Mouse (Mus musculus) forebrain, postnatal 0 days (tissue): ENCODE measurements around the gene Tspan18. TPM values are rescaled to one million over a fixed set of nuclear protein-coding genes. Genes with fewer than 3 reads are reported as not detected.

Experiments
- ATAC-seq: fragments of 200-750 bp; cut with Nextera tagmentation; 2 replicates; pipeline ENCODE4 v1.8.0; 2017; ENCODE audit warnings: mild to moderate bottlenecking, moderate library complexity
- DNase-seq: peaks from one replicate; pipeline ENCODE4 v3.0.0-alpha.2; 2015
- H3K27ac ChIP-seq: fragments of 300-500 bp; sonication (generic); 2 replicates; pipeline ENCODE4 v1.5.1; 2014; ENCODE audit warnings: low read depth, mild to moderate bottlenecking, antibody characterized with exemption, low read length, moderate library complexity, mixed read lengths
- H3K27me3 ChIP-seq: fragments of 300-500 bp; sonication (generic); 2 replicates; pipeline ENCODE4 v1.6.1; 2014; ENCODE audit warnings: mild to moderate bottlenecking, low read length, mixed read lengths; ENCODE audit not compliant: insufficient read depth
- H3K36me3 ChIP-seq: fragments of 300-500 bp; sonication (generic); 2 replicates; pipeline ENCODE4 v1.6.1; 2014; ENCODE audit warnings: mild to moderate bottlenecking, moderate library complexity; ENCODE audit not compliant: insufficient read depth
- H3K4me1 ChIP-seq: fragments of 300-500 bp; sonication (generic); 2 replicates; pipeline ENCODE4 v1.6.1; 2014; ENCODE audit warnings: antibody characterized with exemption; ENCODE audit not compliant: insufficient read depth
- H3K4me2 ChIP-seq: fragments of 300-500 bp; sonication (generic); 2 replicates; pipeline ENCODE4 v1.6.1; 2014; ENCODE audit warnings: low read depth, mild to moderate bottlenecking, moderate library complexity
- H3K4me3 ChIP-seq: fragments of 300-500 bp; sonication (generic); 2 replicates; pipeline ENCODE4 v1.5.1; 2014; ENCODE audit warnings: low read depth, low read length, mixed read lengths
- H3K9ac ChIP-seq: fragments of 300-500 bp; sonication (generic); 2 replicates; pipeline ENCODE4 v1.6.1; 2014; ENCODE audit warnings: mild to moderate bottlenecking
- H3K9me3 ChIP-seq: fragments of 300-500 bp; sonication (generic); 2 replicates; pipeline ENCODE4 v1.6.1; 2016; ENCODE audit warnings: low read length
- CTCF ChIP-seq: sonication (generic); IDR thresholded peaks from 2 replicates; pipeline ENCODE4 v1.5.1; 2016; ENCODE audit warnings: antibody characterized with exemption, control low read depth, low read depth
- WGBS: fragments of 180-500 bp; shearing (Covaris S2); extraction: QIAGEN DNeasy Blood & Tissue Kit; methylation state at CpG from one replicate; pipeline ENCODE4 v1.1.7; 2014; 5-methylcytosine and 5-hydroxymethylcytosine counted together
- polyA plus RNA-seq: library from polyadenylated mRNA; unstranded; fragments of >200 nt; fragmentation: Nextera tagmentation; extraction: Ambion mirVana; gene quantifications from 2 replicates; pipeline ENCODE4 v1.2.1, GENCODE M21; 2015
- total RNA-seq: library from RNA; depleted of rRNA; stranded (reverse); fragments of >200 nt; gene quantifications from 2 replicates; pipeline ENCODE4 v1.2.3, GENCODE M21; 2014

Tspan18 gene
- total and polyA plus RNA-seq, 2 experiments from 2014 or later = 14.4 to 23.1 TPM

GRCm38 (mm10) chr2:93327915-93328555 lies 6.3 kb downstream of the Tspan18 start:
- no peak overlapping the region for H3K9ac ChIP-seq
- no peak overlapping the region for H3K4me3 ChIP-seq
- peaks cover 9% of the 10 kb centered on the region for H3K4me1 ChIP-seq
- H3K36me3 ChIP-seq = no peaks in the 10 kb centered on the region
- peak overlapping the region; percentile 57; the same call in 1 of the 2 replicates for H3K27ac ChIP-seq
- WGBS = 52% methylated on average over 7 of the region's 7 CpGs
- ATAC-seq (peak; percentile 73), DNase-seq (peak; percentile 69)
- TF ChIP-seq CTCF = no peak
- H3K27me3 ChIP-seq = no peaks in the 10 kb centered on the region
- no peaks in the 10 kb centered on the region for H3K9me3 ChIP-seq
- H3K4me2 ChIP-seq = no peak overlapping the region

GRCm38 (mm10) chr2:93324681-93325080 lies 9.6 kb downstream of the Tspan18 start:
- Histone ChIP-seq H3K4me1 (peaks cover 9% of the 10 kb centered on the region), H3K9ac (no peak overlapping the region), H3K27ac (no peak overlapping the region), H3K9me3 (no peaks in the 10 kb centered on the region), H3K27me3 (no peaks in the 10 kb centered on the region), H3K4me3 (no peak overlapping the region), H3K36me3 (no peaks in the 10 kb centered on the region), H3K4me2 (no peak overlapping the region)
- ATAC-seq (no peak), DNase-seq (no peak)
- no peak for TF ChIP-seq CTCF
- WGBS = 51% methylated on average over 7 of the region's 7 CpGs

- no peak for TF ChIP-seq CTCF
- Histone ChIP-seq H3K9ac (no peak overlapping the region), H3K36me3 (no peaks in the 10 kb centered on the region), H3K4me3 (no peak overlapping the region), H3K4me2 (no peak overlapping the region), H3K27me3 (no peaks in the 10 kb centered on the region), H3K4me1 (no peaks in the 10 kb centered on the region), H3K9me3 (no peaks in the 10 kb centered on the region), H3K27ac (no peak overlapping the region)
- no peak for DNase-seq
- ATAC-seq = no peak
- 73% methylated on average over 8 of the region's 8 CpGs for WGBS
These were observed 12.4 kb downstream of the Tspan18 start for GRCm38 (mm10) chr2:93321946-93322345.

- ATAC-seq (no peak), DNase-seq (no peak)
- Histone ChIP-seq H3K27me3 (no peaks in the 10 kb centered on the region), H3K27ac (no peak overlapping the region), H3K36me3 (no peaks in the 10 kb centered on the region), H3K9ac (no peak overlapping the region), H3K4me2 (no peak overlapping the region), H3K4me1 (no peaks in the 10 kb centered on the region), H3K4me3 (no peak overlapping the region), H3K9me3 (no peaks in the 10 kb centered on the region)
- TF ChIP-seq CTCF = no peak
- 93% methylated on average over 5 of the region's 5 CpGs for WGBS
These were observed 14.0 kb downstream of the Tspan18 start for GRCm38 (mm10) chr2:93320267-93320666.

- no peak for DNase-seq
- no peaks in the 10 kb centered on the region for H3K36me3 ChIP-seq
- H3K27ac ChIP-seq = no peak overlapping the region
- no peak overlapping the region for H3K4me2 ChIP-seq
- H3K4me1 ChIP-seq = no peaks in the 10 kb centered on the region
- TF ChIP-seq CTCF = no peak
- no peak overlapping the region for H3K4me3 ChIP-seq
- WGBS = 50% methylated on average over 7 of the region's 7 CpGs
- no peak for ATAC-seq
- H3K9me3 ChIP-seq = no peaks in the 10 kb centered on the region
- no peaks in the 10 kb centered on the region for H3K27me3 ChIP-seq
- no peak overlapping the region for H3K9ac ChIP-seq
These were observed 14.7 kb downstream of the Tspan18 start for GRCm38 (mm10) chr2:93319598-93319997.

- DNase-seq (no peak), ATAC-seq (no peak)
- WGBS = 87% methylated on average over 21 of the region's 21 CpGs
- no peak for TF ChIP-seq CTCF
- no peak overlapping the region for H3K4me3 ChIP-seq
- no peaks in the 10 kb centered on the region for H3K36me3 ChIP-seq
- H3K9ac ChIP-seq = no peak overlapping the region
- no peak overlapping the region for H3K4me2 ChIP-seq
- no peaks in the 10 kb centered on the region for H3K9me3 ChIP-seq
- H3K4me1 ChIP-seq = no peaks in the 10 kb centered on the region
- no peak overlapping the region for H3K27ac ChIP-seq
- H3K27me3 ChIP-seq = no peaks in the 10 kb centered on the region
These were observed 15.4 kb downstream of the Tspan18 start for GRCm38 (mm10) chr2:93318781-93319349.

GRCm38 (mm10) chr2:93313768-93314632 lies 20.3 kb downstream of the Tspan18 start:
- Histone ChIP-seq H3K9me3 (no peaks in the 10 kb centered on the region), H3K27me3 (no peaks in the 10 kb centered on the region), H3K27ac (no peak overlapping the region), H3K36me3 (no peaks in the 10 kb centered on the region), H3K4me3 (no peak overlapping the region), H3K9ac (no peak overlapping the region), H3K4me2 (no peak overlapping the region), H3K4me1 (no peaks in the 10 kb centered on the region)
- WGBS = 50% methylated on average over 15 of the region's 15 CpGs
- TF ChIP-seq CTCF = no peak
- DNase-seq (no peak), ATAC-seq (no peak)
